Mouse (Mus musculus) Muller cell, postnatal 12 days (primary cell): ENCODE data around the gene Olfr1291-ps1.

ENCODE experiments used
- DNase-seq: peaks from one replicate; pipeline ENCODE4 v3.0.0-alpha.2; 2015; ENCODE audit errors: inconsistent ontology term

Gene Olfr1291-ps1

GRCm38 (mm10) chr2:111496880-111497279 lies at the start of gene Olfr1291-ps1:
Gene Olfr1291-ps1 (plus strand): TSS chr2:111497180.
- no peak for DNase-seq

- no peak for DNase-seq
Measured at GRCm38 (mm10) chr2:111448842-111449241, 48.1 kb upstream of the Olfr1291-ps1 start, which contains the start of gene Olfr1287. Gene Olfr1287 (plus strand): TSS chr2:111449142.

- DNase-seq, result no peak
Measured at GRCm38 (mm10) chr2:111473801-111474200, 23.2 kb upstream of the Olfr1291-ps1 start, which contains the start of gene Olfr1288. Gene Olfr1288 (plus strand): TSS chr2:111474101.

- DNase-seq, result no peak
Measured at GRCm38 (mm10) chr2:111480519-111480918, 16.5 kb upstream of the Olfr1291-ps1 start, which contains the start of gene Olfr1289. Gene Olfr1289 (plus strand): TSS chr2:111480819.

- no peak for DNase-seq
Measured at GRCm38 (mm10) chr2:111493729-111494128, 3.3 kb upstream of the Olfr1291-ps1 start, which contains the start of gene Olfr1290. Gene Olfr1290 (minus strand): TSS chr2:111493829.

GRCm38 (mm10) chr2:111517451-111517850 lies 20.5 kb downstream of the Olfr1291-ps1 start:
- no peak for DNase-seq

GRCm38 (mm10) chr2:111524903-111525302 lies 27.9 kb downstream of the Olfr1291-ps1 start, which contains the start of gene Olfr1293-ps:
Gene Olfr1293-ps (plus strand): TSS chr2:111525203.
- no peak for DNase-seq

- no peak for DNase-seq
Measured at GRCm38 (mm10) chr2:111540191-111540590, 43.2 kb downstream of the Olfr1291-ps1 start, which contains the start of gene Olfr1294. Gene Olfr1294 (minus strand): TSS chr2:111540291.
